Mouse (Mus musculus) cerebellum, adult 2 months (tissue): ENCODE measurements around the gene Wnt6. TPM values are rescaled to one million over a fixed set of nuclear protein-coding genes. Genes with fewer than 3 reads are reported as not detected.

Source experiments
- DNase-seq, 2 experiments: peaks; one replicate each; pipeline ENCODE4 v3.0.0; 2021
- H3K27ac ChIP-seq: fragments of 200-500 bp; 2 replicates; pipeline ENCODE4 v1.5.1; 2012; ENCODE audit warnings: low read length, control low read depth, inconsistent platforms; ENCODE audit not compliant: insufficient read depth
- H3K27me3 ChIP-seq: fragments of 200-500 bp; 2 replicates; pipeline ENCODE4 v1.6.1; 2012; ENCODE audit warnings: inconsistent platforms, mild to moderate bottlenecking, low read length, moderate library complexity; ENCODE audit not compliant: control insufficient read depth, insufficient read depth
- H3K4me1 ChIP-seq: fragments of 200-500 bp; 2 replicates; pipeline ENCODE4 v1.6.1; 2011; ENCODE audit warnings: low read length; ENCODE audit not compliant: control insufficient read depth, insufficient read depth
- H3K4me3 ChIP-seq: fragments of 200-500 bp; replicated peaks from 2 replicates; pipeline ENCODE3; 2011; ENCODE audit warnings: mild to moderate bottlenecking, low read depth, low read length, control low read depth; ENCODE audit not compliant: insufficient read depth
- CTCF ChIP-seq: fragments of 200-500 bp; IDR thresholded peaks from 2 replicates; pipeline ENCODE4 v1.5.1; 2011; ENCODE audit warnings: low read depth, mild to moderate bottlenecking, control low read depth, low read length, moderate library complexity, borderline replicate concordance; ENCODE audit not compliant: insufficient read depth
- POLR2A ChIP-seq: fragments of 200-500 bp; IDR thresholded peaks from 2 replicates; pipeline ENCODE4 v1.6.1; 2011; ENCODE audit warnings: low read length, control low read depth, borderline replicate concordance; ENCODE audit not compliant: insufficient read depth
- WGBS: fragments of 180-500 bp; shearing (Covaris S2); methylation state at CpG from one replicate; pipeline ENCODE4 v1.1.7; 2018; 5-methylcytosine and 5-hydroxymethylcytosine counted together
- polyA plus RNA-seq: library from polyadenylated mRNA; depleted of rRNA; stranded (reverse); fragments of >200 nt; gene quantifications from 2 replicates; pipeline ENCODE4 v1.2.3, GENCODE M21; 2012

Gene Wnt6
- polyA plus RNA-seq, 1 experiment: 3.6 TPM

GRCm38 (mm10) chr1:74754175-74754785 lies 17.4 kb upstream of the Wnt6 start:
- no peak for DNase-seq
- H3K27ac ChIP-seq: no peak overlapping the region
- no peaks in the 10 kb centered on the region for H3K4me1 ChIP-seq
- no peaks in the 10 kb centered on the region for H3K27me3 ChIP-seq
- 82% methylated on average over 5 of the region's 5 CpGs for WGBS
- no peak overlapping the region for H3K4me3 ChIP-seq
- TF ChIP-seq POLR2A (no peak), CTCF (no peak)

- H3K4me3 ChIP-seq: no peak overlapping the region
- WGBS: 24% methylated on average over 4 of the region's 4 CpGs
- DNase-seq: peak in 1 of 2 experiments; percentile 25
- TF ChIP-seq CTCF (peak; percentile 37; the same call in 1 of the 2 replicates), POLR2A (no peak)
- H3K27me3 ChIP-seq: peaks cover 1% of the 10 kb centered on the region; the same call in 1 of the 2 replicates
- no peak overlapping the region for H3K27ac ChIP-seq
- H3K4me1 ChIP-seq: no peaks in the 10 kb centered on the region
Measured at GRCm38 (mm10) chr1:74759773-74760172, 11.9 kb upstream of the Wnt6 start.

GRCm38 (mm10) chr1:74763081-74763480 lies 8.6 kb upstream of the Wnt6 start:
- peak; percentile 31 to 44 for DNase-seq
- Histone ChIP-seq H3K4me3 (no peak overlapping the region), H3K4me1 (no peaks in the 10 kb centered on the region), H3K27me3 (peaks cover 1% of the 10 kb centered on the region; the same call in 1 of the 2 replicates), H3K27ac (no peak overlapping the region)
- TF ChIP-seq CTCF: peak; percentile 43; the same call in 1 of the 2 replicates
- no peak for TF ChIP-seq POLR2A
- WGBS: 4% methylated on average over 6 of the region's 6 CpGs

GRCm38 (mm10) chr1:74770727-74771466 lies 795 bp upstream of the Wnt6 start:
- peaks cover 3% of the 10 kb centered on the region; the same call in 1 of the 2 replicates for H3K27me3 ChIP-seq

GRCm38 (mm10) chr1:74771467-74771844 lies 236 bp upstream of the Wnt6 start:
- no peak for DNase-seq
- WGBS: 2% methylated on average over 24 of the region's 26 CpGs
- peaks cover 3% of the 10 kb centered on the region; the same call in 1 of the 2 replicates for H3K27me3 ChIP-seq

More at GRCm38 (mm10) chr1:74770727-74771466, 795 bp upstream of the Wnt6 start:
- no peak overlapping the region for H3K27ac ChIP-seq
- TF ChIP-seq CTCF (no peak), POLR2A (no peak)
- no peak for DNase-seq
- 4% methylated on average over 35 of the region's 35 CpGs for WGBS
- peaks cover 5% of the 10 kb centered on the region for H3K4me1 ChIP-seq
- H3K4me3 ChIP-seq: no peak overlapping the region

GRCm38 (mm10) chr1:74771931-74772620 lies 384 bp downstream of the Wnt6 start:
- Histone ChIP-seq H3K27me3 (peaks cover 3% of the 10 kb centered on the region; the same call in 1 of the 2 replicates), H3K27ac (no peak overlapping the region), H3K4me3 (no peak overlapping the region), H3K4me1 (peaks cover 5% of the 10 kb centered on the region)
- no peak for DNase-seq
- 2% methylated on average over 45 of the region's 51 CpGs for WGBS
- TF ChIP-seq POLR2A (no peak), CTCF (no peak)

More at GRCm38 (mm10) chr1:74771467-74771844, 236 bp upstream of the Wnt6 start:
- no peak for TF ChIP-seq POLR2A
- no peak for TF ChIP-seq CTCF
- H3K27ac ChIP-seq: no peak overlapping the region
- H3K4me3 ChIP-seq: peak overlapping the region; percentile 12
- H3K4me1 ChIP-seq: peaks cover 5% of the 10 kb centered on the region

GRCm38 (mm10) chr1:74773136-74773535 lies 1.4 kb downstream of the Wnt6 start:
- H3K4me3 ChIP-seq: no peak overlapping the region
- peaks cover 5% of the 10 kb centered on the region for H3K4me1 ChIP-seq
- no peak for TF ChIP-seq CTCF
- TF ChIP-seq POLR2A: no peak
- peaks cover 3% of the 10 kb centered on the region; the same call in 1 of the 2 replicates for H3K27me3 ChIP-seq
- peak; percentile 62 to 75 for DNase-seq
- H3K27ac ChIP-seq: no peak overlapping the region
- 3% methylated on average over 15 of the region's 15 CpGs for WGBS
